Mouse (Mus musculus) bone marrow, adult 2 months (tissue): ENCODE measurements around the gene Cst7.

ENCODE experiments used
- CTCF ChIP-seq: fragments of 200-500 bp; IDR thresholded peaks from 2 replicates; pipeline ENCODE4 v1.5.1; 2011; ENCODE audit warnings: low read length, control low read depth; ENCODE audit not compliant: control insufficient read depth, insufficient read depth
- POLR2A ChIP-seq: fragments of 200-500 bp; IDR thresholded peaks from 2 replicates; pipeline ENCODE4 v1.6.1; 2011; ENCODE audit warnings: low read depth, mild to moderate bottlenecking, control low read depth, low read length, borderline replicate concordance; ENCODE audit not compliant: control insufficient read depth

- TF ChIP-seq CTCF = peak; percentile 16; the same call in 1 of the 2 replicates
- no peak for TF ChIP-seq POLR2A
Observed at GRCm38 (mm10) chr2:150558568-150558967, 11.6 kb upstream of the Cst7 start.
